Mouse (Mus musculus) cerebellum, adult 11 months (tissue): ENCODE results near the gene Cryzl2.

Experiments
- DNase-seq: peaks from one replicate; pipeline ENCODE4 v3.0.0; 2022

Gene Cryzl2

GRCm38 (mm10) chr1:157443723-157444561 lies 14.4 kb upstream of the Cryzl2 start:
- DNase-seq = no peak

GRCm38 (mm10) chr1:157444632-157445300 lies 13.6 kb upstream of the Cryzl2 start:
- DNase-seq = no peak

- DNase-seq = no peak
Observed at GRCm38 (mm10) chr1:157445398-157445910, 12.9 kb upstream of the Cryzl2 start.

- DNase-seq = peak; percentile 44
Observed at GRCm38 (mm10) chr1:157446325-157446724, 12.1 kb upstream of the Cryzl2 start.

- no peak for DNase-seq
Observed at GRCm38 (mm10) chr1:157447142-157447541, 11.2 kb upstream of the Cryzl2 start.

- no peak for DNase-seq
Observed at GRCm38 (mm10) chr1:157448164-157448804, 10.1 kb upstream of the Cryzl2 start.

- no peak for DNase-seq
Observed at GRCm38 (mm10) chr1:157448805-157449188, 9.6 kb upstream of the Cryzl2 start.

GRCm38 (mm10) chr1:157449532-157449931 lies 8.8 kb upstream of the Cryzl2 start:
- no peak for DNase-seq

- DNase-seq = no peak
Observed at GRCm38 (mm10) chr1:157449981-157450636, 8.3 kb upstream of the Cryzl2 start.

- DNase-seq = no peak
Observed at GRCm38 (mm10) chr1:157452284-157452683, 6.1 kb upstream of the Cryzl2 start.

- DNase-seq = no peak
Observed at GRCm38 (mm10) chr1:157452759-157453549, 5.4 kb upstream of the Cryzl2 start.

- DNase-seq = no peak
Observed at GRCm38 (mm10) chr1:157454876-157455275, 3.5 kb upstream of the Cryzl2 start.

GRCm38 (mm10) chr1:157457789-157458188 lies 588 bp upstream of the Cryzl2 start:
- DNase-seq = no peak

GRCm38 (mm10) chr1:157459904-157460303 lies 1.5 kb downstream of the Cryzl2 start:
- DNase-seq = no peak

GRCm38 (mm10) chr1:157461276-157461675 lies 2.9 kb downstream of the Cryzl2 start:
- no peak for DNase-seq

- no peak for DNase-seq
Observed at GRCm38 (mm10) chr1:157462336-157462735, 4.0 kb downstream of the Cryzl2 start.

GRCm38 (mm10) chr1:157465194-157465593 lies 6.8 kb downstream of the Cryzl2 start:
- no peak for DNase-seq

- no peak for DNase-seq
Observed at GRCm38 (mm10) chr1:157467866-157468265, 9.5 kb downstream of the Cryzl2 start.

- DNase-seq = no peak
Observed at GRCm38 (mm10) chr1:157470761-157471386, 12.5 kb downstream of the Cryzl2 start.

GRCm38 (mm10) chr1:157472716-157473115 lies 14.3 kb downstream of the Cryzl2 start:
- no peak for DNase-seq

GRCm38 (mm10) chr1:157474865-157475264 lies 16.5 kb downstream of the Cryzl2 start:
- no peak for DNase-seq

- no peak for DNase-seq
Observed at GRCm38 (mm10) chr1:157476231-157476630, 17.9 kb downstream of the Cryzl2 start.
